Mouse (Mus musculus) liver, postnatal 0 days (tissue): ENCODE data around the gene Fibcd1. TPM values are rescaled to one million over a fixed set of nuclear protein-coding genes. Genes with fewer than 3 reads are reported as not detected.

Source experiments
- ATAC-seq: fragments of 200-750 bp; cut with Nextera tagmentation; 2 replicates; pipeline ENCODE4 v1.8.0; 2017; ENCODE audit warnings: mild to moderate bottlenecking, moderate library complexity
- DNase-seq: peaks from one replicate; pipeline ENCODE4 v3.0.0-alpha.2; 2016
- H3K27ac ChIP-seq: fragments of 300-500 bp; sonication (generic); 2 replicates; pipeline ENCODE4 v1.5.1; 2014; ENCODE audit warnings: antibody characterized with exemption, moderate library complexity, mild to moderate bottlenecking, low read depth
- H3K27me3 ChIP-seq: fragments of 300-500 bp; sonication (generic); 2 replicates; pipeline ENCODE4 v1.6.1; 2014; ENCODE audit warnings: low read length, control low read depth, mixed read lengths; ENCODE audit not compliant: insufficient read depth
- H3K36me3 ChIP-seq: fragments of 300-500 bp; sonication (generic); replicated peaks from 2 replicates; pipeline ENCODE4 v1.6.1; 2014; ENCODE audit warnings: mild to moderate bottlenecking, control low read depth, low read length, moderate library complexity, mixed read lengths; ENCODE audit not compliant: insufficient read depth
- H3K4me1 ChIP-seq: fragments of 300-500 bp; sonication (generic); 2 replicates; pipeline ENCODE4 v1.6.1; 2014; ENCODE audit warnings: antibody characterized with exemption, mild to moderate bottlenecking, control low read depth; ENCODE audit not compliant: insufficient read depth
- H3K4me2 ChIP-seq: fragments of 300-500 bp; sonication (generic); 2 replicates; pipeline ENCODE4 v1.6.1; 2014; ENCODE audit warnings: low read depth, mild to moderate bottlenecking, low read length, moderate library complexity, mixed read lengths
- H3K4me3 ChIP-seq: fragments of 300-500 bp; sonication (generic); 2 replicates; pipeline ENCODE4 v1.5.1; 2014; ENCODE audit warnings: low read depth, low read length
- H3K9ac ChIP-seq: fragments of 300-500 bp; sonication (generic); replicated peaks from 2 replicates; pipeline ENCODE4 v1.6.1; 2014; ENCODE audit warnings: mild to moderate bottlenecking, moderate library complexity
- H3K9me3 ChIP-seq: fragments of 300-500 bp; sonication (generic); 2 replicates; pipeline ENCODE4 v1.6.1; 2016; ENCODE audit warnings: mild to moderate bottlenecking, control low read depth, low read length, mixed read lengths
- CTCF ChIP-seq: sonication (generic); IDR thresholded peaks from 2 replicates; pipeline ENCODE4 v1.5.1; 2016; ENCODE audit warnings: antibody characterized with exemption, low read depth
- EP300 ChIP-seq: IDR thresholded peaks from 2 replicates; pipeline ENCODE4 v1.6.1; 2016; ENCODE audit warnings: antibody characterized with exemption, low read depth, mild to moderate bottlenecking
- WGBS: fragments of 180-500 bp; shearing (Covaris S2); extraction: QIAGEN DNeasy Blood & Tissue Kit; methylation state at CpG from one replicate; pipeline ENCODE4 v1.1.7; 2014; ENCODE audit not compliant: insufficient replicate concordance; 5-methylcytosine and 5-hydroxymethylcytosine counted together
- polyA plus RNA-seq: library from polyadenylated mRNA; unstranded; fragments of >200 nt; fragmentation: Nextera tagmentation; extraction: Ambion mirVana; gene quantifications from 2 replicates; pipeline ENCODE4 v1.2.1, GENCODE M21; 2015

Fibcd1 gene
- polyA plus RNA-seq, 1 experiment from 2014 or later = not detected

GRCm38 (mm10) chr2:31869692-31870091, 23.9 kb upstream of the Fibcd1 start:
- H3K4me1 ChIP-seq = 0 out of 2 replicates have a peak, but pooled peaks cover 3% of the 10 kb centered on the region
- no peak overlapping the region for H3K9ac ChIP-seq
- no peaks in the 10 kb centered on the region for H3K36me3 ChIP-seq
- ATAC-seq (no peak), DNase-seq (no peak)
- H3K9me3 ChIP-seq = peaks cover 6% of the 10 kb centered on the region
- WGBS = 73% methylated on average over 5 of the region's 5 CpGs
- H3K27ac ChIP-seq = no peak overlapping the region
- no peak overlapping the region for H3K4me3 ChIP-seq
- TF ChIP-seq CTCF = no peak
- no peak for TF ChIP-seq EP300
- no peak overlapping the region for H3K4me2 ChIP-seq
- no peaks in the 10 kb centered on the region for H3K27me3 ChIP-seq

- H3K4me1 ChIP-seq = 0 out of 2 replicates have a peak, but pooled peaks cover 3% of the 10 kb centered on the region
- no peak overlapping the region for H3K4me2 ChIP-seq
- peak; percentile 86 for ATAC-seq
- H3K9me3 ChIP-seq = peaks cover 6% of the 10 kb centered on the region
- no peak for TF ChIP-seq CTCF
- no peak for TF ChIP-seq EP300
- H3K27ac ChIP-seq = no peak overlapping the region
- H3K27me3 ChIP-seq = no peaks in the 10 kb centered on the region
- no peaks in the 10 kb centered on the region for H3K36me3 ChIP-seq
- H3K4me3 ChIP-seq = no peak overlapping the region
- DNase-seq = peak; percentile 23
- no peak overlapping the region for H3K9ac ChIP-seq
- 51% methylated on average over 10 of the region's 10 CpGs for WGBS
These were observed 22.8 kb upstream of the Fibcd1 start for GRCm38 (mm10) chr2:31868538-31869164.

- Histone ChIP-seq H3K9me3 (peaks cover 6% of the 10 kb centered on the region), H3K36me3 (no peaks in the 10 kb centered on the region), H3K9ac (no peak overlapping the region), H3K27ac (no peak overlapping the region), H3K27me3 (no peaks in the 10 kb centered on the region), H3K4me2 (no peak overlapping the region), H3K4me3 (no peak overlapping the region), H3K4me1 (0 out of 2 replicates have a peak, but pooled peaks cover 3% of the 10 kb centered on the region)
- TF ChIP-seq EP300 (no peak), CTCF (no peak)
- no peak for DNase-seq
- no peak for ATAC-seq
- 76% methylated on average over 8 of the region's 8 CpGs for WGBS
These were observed 22.1 kb upstream of the Fibcd1 start for GRCm38 (mm10) chr2:31867773-31868537.

- ATAC-seq = no peak
- Histone ChIP-seq H3K27ac (no peak overlapping the region), H3K36me3 (no peaks in the 10 kb centered on the region), H3K9ac (no peak overlapping the region), H3K9me3 (no peaks in the 10 kb centered on the region), H3K4me3 (no peak overlapping the region), H3K4me2 (no peak overlapping the region), H3K4me1 (0 out of 2 replicates have a peak, but pooled peaks cover 3% of the 10 kb centered on the region), H3K27me3 (no peaks in the 10 kb centered on the region)
- no peak for TF ChIP-seq CTCF
- TF ChIP-seq EP300 = no peak
- 40% methylated on average over 2 of the region's 2 CpGs for WGBS
- no peak for DNase-seq
These were observed 20.0 kb upstream of the Fibcd1 start for GRCm38 (mm10) chr2:31865794-31866193.

- no peak for ATAC-seq
- no peak for DNase-seq
- Histone ChIP-seq H3K27ac (no peak overlapping the region), H3K9ac (no peak overlapping the region), H3K4me3 (no peak overlapping the region), H3K4me2 (no peak overlapping the region), H3K36me3 (no peaks in the 10 kb centered on the region), H3K4me1 (0 out of 2 replicates have a peak, but pooled peaks cover 3% of the 10 kb centered on the region), H3K9me3 (no peaks in the 10 kb centered on the region), H3K27me3 (no peaks in the 10 kb centered on the region)
- TF ChIP-seq EP300 (no peak), CTCF (no peak)
- WGBS = 68% methylated on average over 4 of the region's 4 CpGs
These were observed 19.5 kb upstream of the Fibcd1 start for GRCm38 (mm10) chr2:31865322-31865721.

GRCm38 (mm10) chr2:31864891-31865290, 19.1 kb upstream of the Fibcd1 start:
- 75% methylated on average over 9 of the region's 9 CpGs for WGBS
- no peak overlapping the region for H3K4me2 ChIP-seq
- H3K27ac ChIP-seq = no peak overlapping the region
- H3K36me3 ChIP-seq = no peaks in the 10 kb centered on the region
- 0 out of 2 replicates have a peak, but pooled peaks cover 3% of the 10 kb centered on the region for H3K4me1 ChIP-seq
- DNase-seq (no peak), ATAC-seq (no peak)
- H3K4me3 ChIP-seq = no peak overlapping the region
- no peaks in the 10 kb centered on the region for H3K27me3 ChIP-seq
- no peaks in the 10 kb centered on the region for H3K9me3 ChIP-seq
- H3K9ac ChIP-seq = no peak overlapping the region
- no peak for TF ChIP-seq CTCF
- TF ChIP-seq EP300 = no peak
